In genomic region chr6:82881485-82882096, GRCm38 (mm10) we compare ENCODE assay signal across 8 mouse cellular contexts. TPM values are rescaled to one million over a fixed set of nuclear protein-coding genes. Genes with fewer than 3 reads are reported as not detected.
DNase-seq lines count a peak whose midpoint lies in the region; ATAC-seq and TF ChIP-seq lines count a peak whose summit lies in the region.

No protein-coding gene starts in this region.

- H3K4me1 ChIP-seq in forebrain, postnatal 0 days (ENCODE audit: insufficient read depth) = no peaks in the 10 kb centered on the region
- H3K4me1 ChIP-seq in forebrain, embryonic 15.5 days = no peaks in the 10 kb centered on the region
- H3K4me1 ChIP-seq in limb, embryonic 11.5 days (ENCODE audit: control insufficient read depth, insufficient read depth, low read length) = no peaks in the 10 kb centered on the region

- no peak for TF ChIP-seq POLR2A in myocyte (IDR thresholded peaks at IDR 0.05; ENCODE audit: insufficient read length, low read depth)

- H3K4me2 ChIP-seq in forebrain, postnatal 0 days (ENCODE audit: low read depth) = no peak overlapping the region
- H3K4me2 ChIP-seq in forebrain, embryonic 15.5 days (replicated peaks) = no peak overlapping the region
- H3K4me2 ChIP-seq in limb, embryonic 11.5 days (ENCODE audit: low read depth, severe bottlenecking) = no peak overlapping the region
- H3K4me2 ChIP-seq in myocyte (ENCODE audit: low read depth) = peak overlapping the region; percentile 34

- H3K27me3 ChIP-seq in forebrain, postnatal 0 days (ENCODE audit: insufficient read depth, low read length) = no peaks in the 10 kb centered on the region
- H3K27me3 ChIP-seq in forebrain, embryonic 15.5 days = no peaks in the 10 kb centered on the region
- H3K27me3 ChIP-seq in limb, embryonic 11.5 days (ENCODE audit: control insufficient read depth, insufficient read depth, low read length) = no peaks in the 10 kb centered on the region
- H3K27me3 ChIP-seq in myocyte (ENCODE audit: control insufficient read depth, insufficient read depth, insufficient read length) = no peaks in the 10 kb centered on the region

- WGBS in forebrain, postnatal 0 days = 49% methylated on average over 21 of the region's 21 CpGs
- WGBS in forebrain, embryonic 15.5 days = 60% methylated on average over 21 of the region's 21 CpGs
- WGBS in limb, embryonic 11.5 days = 44% methylated on average over 21 of the region's 21 CpGs

- H3K4me3 ChIP-seq in forebrain, postnatal 0 days (ENCODE audit: low read depth, low read length) = no peak overlapping the region
- H3K4me3 ChIP-seq in forebrain, embryonic 15.5 days = no peak overlapping the region
- H3K4me3 ChIP-seq in limb, embryonic 11.5 days (ENCODE audit: low read depth, low read length) = no peak overlapping the region
- no peak overlapping the region for H3K4me3 ChIP-seq in myocyte

- no peak overlapping the region for H3K27ac ChIP-seq in forebrain, postnatal 0 days (ENCODE audit: low read depth, low read length)
- no peak overlapping the region for H3K27ac ChIP-seq in forebrain, embryonic 15.5 days (replicated peaks)
- H3K27ac ChIP-seq in limb, embryonic 11.5 days (replicated peaks; ENCODE audit: low read depth, low read length) = no peak overlapping the region

- peak; percentile 51 for DNase-seq in forebrain, postnatal 0 days
- peak; percentile 30 for DNase-seq in cerebellum, adult 9-10 months
- peak; percentile 59 for DNase-seq in gastrocnemius, postnatal 25 days
- DNase-seq in kidney, adult 11 months = peak; percentile 12
- peak; percentile 79 for DNase-seq in limb, embryonic 11.5 days (ENCODE audit: low spot score)
- peak; percentile 85 for DNase-seq in testis, postnatal 10 days (ENCODE audit: low spot score)

- H3K9me3 ChIP-seq in forebrain, postnatal 0 days (ENCODE audit: low read length) = no peaks in the 10 kb centered on the region
- H3K9me3 ChIP-seq in forebrain, embryonic 15.5 days = no peaks in the 10 kb centered on the region
- H3K9me3 ChIP-seq in limb, embryonic 11.5 days (ENCODE audit: control insufficient read depth, low read length) = no peaks in the 10 kb centered on the region

- H3K36me3 ChIP-seq in forebrain, postnatal 0 days (ENCODE audit: insufficient read depth) = no peaks in the 10 kb centered on the region
- no peaks in the 10 kb centered on the region for H3K36me3 ChIP-seq in forebrain, embryonic 15.5 days
- H3K36me3 ChIP-seq in limb, embryonic 11.5 days (ENCODE audit: control insufficient read depth, insufficient read depth, low read length) = no peaks in the 10 kb centered on the region
- no peaks in the 10 kb centered on the region for H3K36me3 ChIP-seq in myocyte (ENCODE audit: control insufficient read depth, insufficient read depth)

- peak; percentile 59 for TF ChIP-seq CTCF in forebrain, postnatal 0 days (IDR thresholded peaks at IDR 0.05; ENCODE audit: low read depth)

- H3K79me2 ChIP-seq in myocyte (ENCODE audit: control insufficient read depth, insufficient read depth) = no peaks in the 10 kb centered on the region

- no peak overlapping the region for H3K9ac ChIP-seq in forebrain, postnatal 0 days
- no peak overlapping the region for H3K9ac ChIP-seq in forebrain, embryonic 15.5 days (replicated peaks)
- H3K9ac ChIP-seq in limb, embryonic 11.5 days (ENCODE audit: low read length) = no peak overlapping the region

- H3ac ChIP-seq in myocyte (ENCODE audit: control insufficient read depth, insufficient read length) = no peak overlapping the region

- no peak; the same call in 1 of the 2 replicates for ATAC-seq in forebrain, postnatal 0 days
- no peak for ATAC-seq in forebrain, embryonic 15.5 days (replicated peaks)
- ATAC-seq in limb, embryonic 11.5 days (ENCODE audit: insufficient number of reproducible peaks, low FRiP score, low TSS enrichment, low read depth) = peak; percentile 75

TF ChIP-seq in myocyte, 11 proteins besides CTCF, POLR2A, EP300 and RAD21:
- TF ChIP-seq SRF (IDR thresholded peaks at IDR 0.05; ENCODE audit: control insufficient read depth, insufficient read length, low read depth) = no peak
- no peak for TF ChIP-seq CEBPB (IDR thresholded peaks at IDR 0.05; ENCODE audit: insufficient read depth, poor library complexity, severe bottlenecking)
- no peak for TF ChIP-seq TCF12 (IDR thresholded peaks at IDR 0.05; ENCODE audit: insufficient read depth, poor library complexity, severe bottlenecking)

RNA-seq across cellular contexts. Expression of gene Sema4f, which starts 58.0 kb away (rescaled TPM):
- total RNA-seq in forebrain, postnatal 0 days (2014; rRNA removed) = 13.6 and 17.4 TPM in 2 replicates
- polyA plus RNA-seq in forebrain, postnatal 0 days (2015; fragmentation: Nextera tagmentation; extraction: Ambion mirVana) = 11.5 and 20.6 TPM in 2 replicates
- 14.9 and 15.8 TPM in 2 replicates for polyA plus RNA-seq in forebrain, embryonic 15.5 days (2015; fragmentation: Nextera tagmentation; extraction: Ambion mirVana)
- total RNA-seq in gastrocnemius, postnatal 25 days (2021) = under 1 TPM; 0.13 to 0.51 TPM
- 1.1 and 1.2 TPM in 2 replicates for polyA plus RNA-seq in limb, embryonic 11.5 days (2014; fragmentation: Nextera tagmentation; extraction: Ambion mirVana)
- 0.54 TPM for polyA plus RNA-seq in myocyte (2012; fragmentation: generic; extraction: Trizol)

Comparison
In these comparisons a context has a peak if more than half of its experiments do, and no peak if none do; other contexts are left out.
1. DNase-seq: peak in every context shown above with its lines; median percentile 85 in testis, postnatal 10 days; 79 in limb, embryonic 11.5 days; 59 in gastrocnemius, postnatal 25 days; 51 in forebrain, postnatal 0 days; 30 in cerebellum, adult 9-10 months; 12 in kidney, adult 11 months.